Mouse (Mus musculus): Measurements from ENCODE around the gene Rnf208. TPM values are rescaled to one million over a fixed set of nuclear protein-coding genes. Genes with fewer than 3 reads are reported as not detected.
"Not testable (repeated sequence)": the region's sequence is repeated elsewhere in the genome, so short reads cannot be mapped to it uniquely, and the experiment has no call there.

Gene Rnf208
- polyA plus RNA-seq, 1 experiment from 2014 or later: 0.74 TPM

DNA sequence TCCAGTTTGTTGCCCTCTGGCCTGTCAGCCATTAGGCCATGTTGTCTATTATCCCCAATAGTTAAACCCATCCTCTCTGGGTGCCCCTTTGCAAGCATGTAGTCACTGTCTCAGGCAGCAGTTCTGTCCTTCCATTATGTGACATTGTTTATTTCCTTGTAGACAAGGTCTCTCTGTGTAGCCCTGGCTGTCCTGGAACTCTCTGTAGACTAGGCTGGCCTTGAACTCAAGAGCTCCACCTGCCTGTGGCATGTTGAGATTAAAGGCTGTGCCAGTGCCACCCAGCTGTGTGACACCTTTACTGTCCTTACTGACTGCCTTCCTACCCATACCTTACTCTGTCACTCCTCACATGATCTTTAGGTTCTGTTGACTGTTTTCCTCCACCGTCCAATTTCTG is 10.3 kb downstream of the Rnf208 start:
- Histone ChIP-seq H3K4me3 (replicated peaks) (no peak overlapping the region), H3K4me1 (replicated peaks) (peaks cover 23% of the 10 kb centered on the region), H3K27me3 (no peaks in the 10 kb centered on the region), H3K4me2 (no peak overlapping the region), H3K27ac (no peak overlapping the region), H3K9ac (no peak overlapping the region), H3K36me3 (peaks cover 64% of the 10 kb centered on the region), H3K9me3 (replicated peaks) (no peaks in the 10 kb centered on the region)
- 74% methylated on average over 1 of the region's 1 CpGs for WGBS (ENCODE audit: insufficient replicate concordance)
- no peak for DNase-seq
- ATAC-seq (ENCODE audit: low read depth): no peak

DNA sequence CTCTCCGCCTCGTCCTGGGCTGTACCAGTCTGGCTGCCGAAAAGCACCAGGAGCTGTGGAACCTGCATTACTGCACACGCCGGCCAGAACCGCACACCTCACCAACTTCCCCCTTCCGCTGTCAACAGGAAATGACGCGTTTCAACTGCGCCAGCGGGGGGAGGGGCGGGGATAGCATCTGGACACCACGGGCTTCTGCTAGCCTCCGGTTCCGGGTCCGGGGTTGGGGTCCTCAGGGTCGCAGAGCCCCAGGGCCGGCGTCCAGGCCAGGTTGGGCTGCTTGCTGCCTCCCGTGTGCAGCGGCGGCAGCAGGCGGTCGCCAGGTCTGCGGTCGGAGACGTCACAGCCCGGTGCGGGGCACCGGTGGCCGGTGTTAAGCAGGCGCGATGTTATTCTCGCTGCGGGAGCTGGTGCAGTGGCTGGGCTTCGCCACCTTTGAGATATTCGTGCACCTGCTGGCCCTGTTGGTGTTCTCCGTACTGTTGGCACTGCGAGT is 13.3 kb downstream of the Rnf208 start, which contains the start of gene Tmem203:
Gene Tmem203, plus strand, starts transcription at position 156 of the 496 bp plus-strand sequence.
- DNase-seq (peak; percentile 85), ATAC-seq (ENCODE audit: low read depth) (peak; percentile 85)
- no peaks in the 10 kb centered on the region for H3K9me3 ChIP-seq (replicated peaks)
- peaks cover 29% of the 10 kb centered on the region for H3K4me1 ChIP-seq (replicated peaks)
- H3K4me2 ChIP-seq: peak within 1 kb of the TSS; percentile 92
- peak within 1 kb of the TSS; percentile 99 for H3K4me3 ChIP-seq (replicated peaks)
- WGBS (ENCODE audit: insufficient replicate concordance): under 1% methylated on average over 39 of the region's 39 CpGs
- peak within 1 kb of the TSS; percentile 88 for H3K9ac ChIP-seq
- H3K27ac ChIP-seq: peak within 1 kb of the TSS; percentile 89
- peaks cover 34% of the 10 kb centered on the region for H3K36me3 ChIP-seq
- no peaks in the 10 kb centered on the region for H3K27me3 ChIP-seq

DNA sequence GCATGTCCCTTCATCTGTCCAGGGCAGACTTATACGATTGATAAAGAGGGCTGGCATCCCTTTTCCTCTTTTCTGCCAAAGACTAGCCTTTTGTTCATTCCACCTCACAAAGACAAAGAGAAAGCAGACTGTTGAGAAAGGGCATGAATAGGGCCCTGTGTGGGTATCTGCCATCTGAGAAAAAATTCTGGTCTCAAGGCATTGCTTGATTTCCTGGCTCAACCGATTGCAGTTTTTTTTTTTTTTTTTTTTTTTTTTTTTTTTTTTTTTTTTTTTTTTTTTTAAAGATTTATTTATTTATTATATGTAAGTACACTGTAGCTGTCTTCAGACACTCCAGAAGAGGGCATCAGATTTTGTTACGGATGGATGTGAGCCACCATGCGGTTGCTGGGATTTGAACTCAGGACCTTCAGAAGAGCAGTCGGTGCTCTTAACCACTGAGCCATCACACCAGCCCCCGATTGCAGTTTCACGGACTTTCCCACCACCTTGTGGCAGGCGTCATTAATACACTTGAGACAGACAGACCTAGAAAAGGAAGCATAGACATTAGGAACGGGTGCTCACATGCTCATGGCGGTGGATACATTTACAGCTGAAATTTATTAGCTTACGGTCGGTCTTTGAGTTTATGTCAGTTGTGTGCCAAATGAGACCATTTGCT is 14.5 kb downstream of the Rnf208 start:
- Histone ChIP-seq H3K36me3 (peaks cover 22% of the 10 kb centered on the region), H3K27ac (peak overlapping the region; percentile 89), H3K4me2 (peak overlapping the region; percentile 92), H3K9ac (peak overlapping the region; percentile 88), H3K4me3 (replicated peaks) (peak overlapping the region; percentile 99), H3K4me1 (replicated peaks) (peaks cover 31% of the 10 kb centered on the region)
- WGBS (ENCODE audit: insufficient replicate concordance): 35% methylated on average over 12 of the region's 12 CpGs
- not testable (repeated sequence) for H3K27me3 ChIP-seq; ATAC-seq (ENCODE audit: low read depth); H3K9me3 ChIP-seq (replicated peaks)
- peak; percentile 52 for DNase-seq

GRCm38 (mm10) chr2:25257250-25257649 is 15.2 kb downstream of the Rnf208 start:
- not testable (repeated sequence) for H3K27me3 ChIP-seq; ATAC-seq (ENCODE audit: low read depth); H3K27ac ChIP-seq; H3K9ac ChIP-seq; H3K4me2 ChIP-seq; DNase-seq; H3K9me3 ChIP-seq (replicated peaks)
- Histone ChIP-seq H3K4me3 (replicated peaks) (0 out of 2 replicates have a peak overlapping the region, but pooled peaks have one; percentile 2), H3K36me3 (peaks cover 15% of the 10 kb centered on the region), H3K4me1 (replicated peaks) (peaks cover 37% of the 10 kb centered on the region)
- 67% methylated on average over 5 of the region's 5 CpGs for WGBS (ENCODE audit: insufficient replicate concordance)

DNA sequence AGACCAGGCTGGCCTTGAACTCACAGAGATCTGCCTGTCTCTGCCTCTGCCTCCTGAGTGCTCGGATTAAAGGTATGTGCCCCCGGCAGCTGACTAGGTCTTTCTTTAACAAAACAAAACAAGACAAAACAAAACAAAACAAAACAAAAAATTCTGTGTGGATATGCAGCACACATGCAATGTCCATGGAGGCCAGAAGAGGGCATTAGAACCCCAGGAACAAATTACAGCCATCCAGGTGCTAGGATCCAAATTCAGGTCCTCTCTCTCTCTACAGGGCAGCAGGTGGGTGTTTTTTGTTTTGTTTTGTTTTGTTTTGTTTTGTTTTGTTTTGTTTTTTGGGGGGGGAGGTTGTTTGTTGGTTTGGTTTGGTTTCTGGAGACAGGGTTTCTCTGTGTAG is 16.8 kb downstream of the Rnf208 start:
- H3K4me2 ChIP-seq: no peak overlapping the region
- H3K9me3 ChIP-seq (replicated peaks): no peaks in the 10 kb centered on the region
- DNase-seq: no peak
- H3K4me3 ChIP-seq (replicated peaks): no peak overlapping the region
- H3K27ac ChIP-seq: no peak overlapping the region
- H3K4me1 ChIP-seq (replicated peaks): peaks cover 49% of the 10 kb centered on the region
- 0 out of 2 replicates have a peak, but pooled peaks cover 6% of the 10 kb centered on the region for H3K27me3 ChIP-seq
- H3K9ac ChIP-seq: no peak overlapping the region
- ATAC-seq (ENCODE audit: low read depth): no peak
- no peaks in the 10 kb centered on the region for H3K36me3 ChIP-seq
- WGBS (ENCODE audit: insufficient replicate concordance): 50% methylated on average over 2 of the region's 2 CpGs

DNA sequence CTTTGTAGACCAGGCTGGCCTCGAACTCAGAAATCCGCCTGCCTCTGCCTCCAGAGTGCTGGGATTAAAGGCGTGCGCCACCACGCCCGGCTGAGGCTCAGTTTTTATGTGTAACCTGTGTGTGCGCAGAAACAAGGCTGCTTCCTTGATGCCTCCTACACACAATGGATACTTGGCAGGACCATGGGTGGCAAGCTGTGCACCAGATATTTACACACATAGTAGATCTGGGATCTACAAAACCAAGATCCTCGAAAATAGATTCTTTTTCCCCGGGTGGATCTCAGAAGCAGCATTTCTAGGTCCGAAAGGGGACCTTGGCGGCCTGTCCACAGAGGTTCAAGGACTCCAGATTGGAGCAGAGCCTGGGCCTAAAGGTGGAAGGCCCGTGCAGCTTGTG is 19.8 kb downstream of the Rnf208 start:
- Histone ChIP-seq H3K9ac (peak overlapping the region; percentile 69), H3K4me1 (replicated peaks) (peaks cover 59% of the 10 kb centered on the region), H3K4me3 (replicated peaks) (peak overlapping the region; percentile 87), H3K36me3 (no peaks in the 10 kb centered on the region), H3K27me3 (0 out of 2 replicates have a peak, but pooled peaks cover 10% of the 10 kb centered on the region), H3K9me3 (replicated peaks) (no peaks in the 10 kb centered on the region), H3K27ac (peak overlapping the region; percentile 72), H3K4me2 (peak overlapping the region; percentile 99)
- WGBS (ENCODE audit: insufficient replicate concordance): 40% methylated on average over 12 of the region's 12 CpGs
- DNase-seq: no peak
- peak; percentile 2; the same call in 1 of the 2 replicates for ATAC-seq (ENCODE audit: low read depth)

GRCm38 (mm10) chr2:25262291-25262767 is 20.3 kb downstream of the Rnf208 start, which contains the start of gene Tprn:
Tprn (plus strand) TSS chr2:25262618.
- H3K4me2 ChIP-seq: peak within 1 kb of the TSS; percentile 99
- H3K36me3 ChIP-seq: no peaks in the 10 kb centered on the region
- H3K9me3 ChIP-seq (replicated peaks): no peaks in the 10 kb centered on the region
- WGBS (ENCODE audit: insufficient replicate concordance): under 1% methylated on average over 39 of the region's 39 CpGs
- peak within 1 kb of the TSS; percentile 87 for H3K9ac ChIP-seq
- peak within 1 kb of the TSS; percentile 87 for H3K4me3 ChIP-seq (replicated peaks)
- peak within 1 kb of the TSS; percentile 72 for H3K27ac ChIP-seq
- H3K27me3 ChIP-seq: 0 out of 2 replicates have a peak, but pooled peaks cover 10% of the 10 kb centered on the region
- H3K4me1 ChIP-seq (replicated peaks): peaks cover 61% of the 10 kb centered on the region
- DNase-seq (peak; percentile 97), ATAC-seq (ENCODE audit: low read depth) (peak; percentile 98)

DNA sequence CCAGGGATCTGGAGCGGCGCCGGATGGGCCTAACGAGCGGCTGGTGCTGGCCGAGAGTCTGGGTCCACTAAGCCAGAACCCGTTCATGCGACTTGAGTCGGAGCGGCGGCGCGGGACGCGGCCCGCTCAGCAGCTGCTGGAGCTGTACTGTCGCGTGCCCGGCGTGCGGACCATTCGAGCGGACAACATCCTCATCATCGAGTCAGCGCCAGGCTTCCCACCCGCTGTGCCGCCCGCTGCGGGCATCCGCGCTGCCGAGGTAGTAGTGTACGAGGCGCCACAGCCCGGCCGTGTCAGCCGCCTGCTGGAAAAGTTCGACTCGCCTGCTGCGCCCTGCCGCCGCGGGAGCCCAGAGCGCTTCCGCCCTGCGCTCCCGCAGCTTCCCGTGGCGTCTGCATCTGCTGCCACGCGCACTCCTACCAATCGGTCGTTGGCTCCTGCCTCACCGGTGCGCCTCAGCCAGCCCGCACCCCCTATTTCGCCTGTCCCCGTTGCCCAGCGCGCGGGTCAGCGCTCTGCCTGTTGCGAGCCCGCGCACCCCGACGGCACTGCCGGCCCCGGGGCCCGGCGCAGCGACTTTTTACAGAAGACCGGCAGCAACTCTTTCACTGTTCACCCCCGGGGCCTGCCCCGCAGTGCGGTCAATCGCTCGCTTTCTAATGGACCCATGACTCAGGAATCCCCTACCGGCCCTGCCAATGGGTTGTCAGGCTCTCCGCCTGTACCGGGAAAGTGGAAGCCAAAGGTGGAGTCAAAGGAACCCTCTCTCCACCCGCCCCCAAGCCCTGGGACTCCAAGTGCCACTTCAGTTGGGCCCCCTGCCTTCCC is 21.0 kb downstream of the Rnf208 start:
- H3K9ac ChIP-seq: peak overlapping the region; percentile 87
- H3K4me1 ChIP-seq (replicated peaks): peaks cover 68% of the 10 kb centered on the region
- H3K9me3 ChIP-seq (replicated peaks): no peaks in the 10 kb centered on the region
- DNase-seq: peak; percentile 45
- 0 out of 2 replicates have a peak, but pooled peaks cover 10% of the 10 kb centered on the region for H3K27me3 ChIP-seq
- H3K27ac ChIP-seq: peak overlapping the region; percentile 71
- H3K4me3 ChIP-seq (replicated peaks): peak overlapping the region; percentile 87
- peak; percentile 13 for ATAC-seq (ENCODE audit: low read depth)
- under 1% methylated on average over 82 of the region's 82 CpGs for WGBS (ENCODE audit: insufficient replicate concordance)
- H3K4me2 ChIP-seq: peak overlapping the region; percentile 99
- peaks cover 2% of the 10 kb centered on the region; the same call in 1 of the 2 replicates for H3K36me3 ChIP-seq

DNA sequence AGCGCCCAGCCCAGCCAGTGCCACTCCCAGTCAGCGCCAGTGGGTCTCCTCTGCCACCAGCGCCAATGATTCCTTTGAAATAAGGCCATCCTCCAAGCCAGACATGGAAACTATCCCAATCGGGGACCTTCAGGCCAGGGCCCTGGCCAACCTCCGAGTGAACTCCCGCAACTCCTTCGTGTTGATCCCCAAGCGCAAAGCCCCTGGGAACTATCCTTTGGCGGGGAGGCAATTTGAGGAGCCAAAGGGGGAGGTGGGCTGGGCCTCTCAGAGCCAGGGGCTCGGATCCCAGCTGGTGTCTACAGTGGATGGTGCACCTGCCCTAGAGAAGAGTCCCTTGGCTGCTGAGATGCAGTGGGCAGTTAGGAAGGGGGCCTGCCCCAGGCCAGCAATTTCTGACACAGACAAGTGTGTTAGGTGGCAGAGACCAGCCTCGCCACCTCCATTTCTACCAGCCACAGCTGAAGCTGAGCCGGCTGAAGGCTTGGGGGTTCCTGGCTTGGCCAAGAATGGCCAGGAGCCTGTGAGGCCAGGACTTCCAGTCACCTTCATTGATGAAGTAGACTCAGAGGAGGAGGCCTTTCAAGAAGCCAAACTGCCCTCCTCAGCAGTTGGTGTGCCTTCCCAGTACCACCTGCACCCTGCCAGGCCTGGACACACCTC is 21.7 kb downstream of the Rnf208 start:
- Histone ChIP-seq H3K4me1 (replicated peaks) (peaks cover 70% of the 10 kb centered on the region), H3K27me3 (0 out of 2 replicates have a peak, but pooled peaks cover 10% of the 10 kb centered on the region), H3K9ac (peak overlapping the region; percentile 87), H3K4me2 (peak overlapping the region; percentile 99), H3K9me3 (replicated peaks) (no peaks in the 10 kb centered on the region), H3K27ac (peak overlapping the region; percentile 71; the same call in 1 of the 2 replicates), H3K4me3 (replicated peaks) (peak overlapping the region; percentile 87), H3K36me3 (peaks cover 7% of the 10 kb centered on the region)
- 31% methylated on average over 12 of the region's 12 CpGs for WGBS (ENCODE audit: insufficient replicate concordance)
- ATAC-seq (ENCODE audit: low read depth): no peak
- DNase-seq: no peak

- H3K9me3 ChIP-seq (replicated peaks): no peaks in the 10 kb centered on the region
- peaks cover 12% of the 10 kb centered on the region for H3K36me3 ChIP-seq
- H3K27me3 ChIP-seq: 0 out of 2 replicates have a peak, but pooled peaks cover 10% of the 10 kb centered on the region
- ATAC-seq (ENCODE audit: low read depth): no peak
- peaks cover 69% of the 10 kb centered on the region for H3K4me1 ChIP-seq (replicated peaks)
- no peak for DNase-seq
- peak overlapping the region; percentile 87 for H3K4me3 ChIP-seq (replicated peaks)
- WGBS (ENCODE audit: insufficient replicate concordance): 63% methylated on average over 5 of the region's 5 CpGs
- peak overlapping the region; percentile 99 for H3K4me2 ChIP-seq
- no peak overlapping the region for H3K27ac ChIP-seq
- peak overlapping the region; percentile 87 for H3K9ac ChIP-seq
These were observed 22.2 kb downstream of the Rnf208 start for GRCm38 (mm10) chr2:25264286-25264660.
